Mouse (Mus musculus) embryonic stem cell, embryonic (primary cell): ENCODE results near the gene Zscan18.

Experiments used
- CTCF ChIA-PET, 4 experiments: fragments of 300-600 bp in 2 of 4; fragments of 350-600 bp in 2 of 4; sonication (Branson Sonifier 250); formaldehyde crosslinking; loops; one replicate each; lab custom pipeline; 2022; ENCODE audit warnings: inconsistent platforms in 2 of 4; lab: Charles Lee
- POLR2A ChIA-PET, 4 experiments: fragments of 300-600 bp in 2 of 4; fragments of 350-600 bp in 2 of 4; sonication (Branson Sonifier 250); formaldehyde crosslinking; loops; one replicate each; lab custom pipeline; 2022; ENCODE audit warnings: antibody characterized with exemption in 4 of 4, inconsistent platforms in 1 of 4; lab: Charles Lee

Gene Zscan18

GRCm38 (mm10) chr7:12802866-12803726 lies at the start of gene Zscan18:
Zscan18 (minus strand) TSS chr7:12803635.
- POLR2A ChIA-PET: interaction anchor here (0.6 to 3.4 kb wide), 29 partner anchors 9 to 265 kb away, joined by 3 to 20 read pairs (median 3); partner anchors contain the start of genes Zfp110 (in 3 of the 4), Rps5 (in 2 of the 4), Zfp329 (in 2 of the 4) and Rnf225 (in 1 of the 4)
- CTCF ChIA-PET: interaction anchor here in 1 of 4 experiments (1.0 to 1.5 kb wide), 2 partner anchors 12 to 119 kb away, joined by 4 to 6 read pairs; partner anchors contain the start of gene Rps5

- ChIA-PET CTCF (interaction anchor here in 1 of 4 experiments (1.1 kb wide), 1 partner anchor 34 kb away, joined by 6 read pairs; no protein-coding TSS in a partner anchor), POLR2A (interaction anchor here in 3 of 4 experiments (0.6 to 4.2 kb wide), 19 partner anchors 10 to 224 kb away, joined by 3 to 18 read pairs (median 5); partner anchors contain the start of genes Rps5 (in 3 of the 3), Zfp329 (in 2 of the 3), Zfp128 (in 1 of the 3) and Zfp446 (in 1 of the 3))
Observed at GRCm38 (mm10) chr7:12835779-12836178, 32.3 kb upstream of the Zscan18 start.

GRCm38 (mm10) chr7:12835193-12835671 lies 31.8 kb upstream of the Zscan18 start:
- ChIA-PET POLR2A (interaction anchor here in 3 of 4 experiments (0.6 to 4.2 kb wide), 55 partner anchors 9 to 549 kb away, joined by 3 to 20 read pairs (median 4); partner anchors contain the start of genes Rps5 (in 3 of the 3), Zfp329 (in 3 of the 3), Zfp446 (in 3 of the 3) and Zscan18 (in 3 of the 3)), CTCF (interaction anchor here in 2 of 4 experiments (0.6 to 1.2 kb wide), 2 partner anchors 31 to 46 kb away, joined by 3 read pairs; partner anchors contain the start of gene Zfp128 (in 1 of the 2))

GRCm38 (mm10) chr7:12834162-12835120 lies 31.0 kb upstream of the Zscan18 start, which contains the start of gene Zfp110:
Zfp110 (plus strand) TSS chr7:12834761.
- POLR2A ChIA-PET: interaction anchor here in 3 of 4 experiments (0.6 to 3.4 kb wide), 56 partner anchors 8 to 550 kb away, joined by 3 to 20 read pairs (median 4); partner anchors contain the start of genes Rps5 (in 3 of the 3), Zfp329 (in 3 of the 3), Zscan18 (in 3 of the 3) and Zfp128 (in 2 of the 3)

GRCm38 (mm10) chr7:12818521-12819295 lies 15.3 kb upstream of the Zscan18 start, which contains the start of gene Zfp329:
Zfp329 (minus strand) TSS chr7:12818858.
- POLR2A ChIA-PET: interaction anchor here in 3 of 4 experiments (0.7 to 3.8 kb wide), 11 partner anchors 14 to 231 kb away, joined by 3 to 20 read pairs (median 4); partner anchors contain the start of genes Zfp110 (in 3 of the 3) and Zscan18 (in 2 of the 3)

More at GRCm38 (mm10) chr7:12834162-12835120, 31.0 kb upstream of the Zscan18 start, which contains the start of gene Zfp110:
- CTCF ChIA-PET: interaction anchor here in 2 of 4 experiments (0.6 to 1.2 kb wide), 2 partner anchors 30 to 47 kb away, joined by 3 read pairs; partner anchors contain the start of gene Zfp128 (in 1 of the 2)

GRCm38 (mm10) chr7:12815566-12815965 lies 12.1 kb upstream of the Zscan18 start:
- ChIA-PET CTCF (interaction anchor here (0.6 to 1.1 kb wide), 4 partner anchors 10 to 461 kb away, joined by 3 to 6 read pairs (median 4); partner anchors contain the start of gene Zscan18 (in 1 of the 4)), POLR2A (interaction anchor here in 2 of 4 experiments (0.8 to 3.8 kb wide), 7 partner anchors 11 to 79 kb away, joined by 3 to 20 read pairs (median 4); partner anchors contain the start of genes Zfp110 (in 2 of the 2) and Zscan18 (in 2 of the 2))

More at GRCm38 (mm10) chr7:12818521-12819295, 15.3 kb upstream of the Zscan18 start, which contains the start of gene Zfp329:
- CTCF ChIA-PET: interaction anchor here in 1 of 4 experiments (0.8 kb wide), 1 partner anchor 91 kb away, joined by 3 read pairs; no protein-coding TSS in a partner anchor

GRCm38 (mm10) chr7:12803727-12804071 lies 264 bp upstream of the Zscan18 start:
- ChIA-PET CTCF (interaction anchor here in 1 of 4 experiments (1.0 to 1.5 kb wide), 2 partner anchors 11 to 118 kb away, joined by 4 to 6 read pairs; partner anchors contain the start of gene Rps5), POLR2A (interaction anchor here (0.6 to 3.4 kb wide), 28 partner anchors 10 to 265 kb away, joined by 3 to 20 read pairs (median 3); partner anchors contain the start of genes Zfp110 (in 3 of the 4), Rps5 (in 2 of the 4), Zfp329 (in 2 of the 4) and Rnf225 (in 1 of the 4))

GRCm38 (mm10) chr7:12799554-12799953 lies 3.9 kb downstream of the Zscan18 start:
- CTCF ChIA-PET: no interaction called here
- POLR2A ChIA-PET: interaction anchor here in 1 of 4 experiments (1.6 kb wide), 1 partner anchor 12 kb away, joined by 4 read pairs; no protein-coding TSS in a partner anchor

GRCm38 (mm10) chr7:12797971-12798370 lies 5.5 kb downstream of the Zscan18 start:
- ChIA-PET CTCF (interaction anchor here in 2 of 4 experiments (0.6 to 1.1 kb wide), 2 partner anchors 22 to 187 kb away, joined by 3 to 4 read pairs; no protein-coding TSS in a partner anchor), POLR2A (interaction anchor here in 1 of 4 experiments (1.0 kb wide), 1 partner anchor 37 kb away, joined by 3 read pairs; the partner anchor contains the start of gene Zfp110)

- CTCF ChIA-PET: interaction anchor here in 3 of 4 experiments (0.6 to 0.8 kb wide), 3 partner anchors 12 to 307 kb away, joined by 3 to 5 read pairs (median 3); no protein-coding TSS in a partner anchor
- POLR2A ChIA-PET: interaction anchor here in 1 of 4 experiments (0.6 to 0.8 kb wide), 2 partner anchors 9 to 10 kb away, joined by 3 to 6 read pairs; partner anchors contain the start of gene Zscan18
Observed at GRCm38 (mm10) chr7:12792624-12793023, 10.8 kb downstream of the Zscan18 start.

GRCm38 (mm10) chr7:12788025-12788424 lies 15.4 kb downstream of the Zscan18 start:
- POLR2A ChIA-PET: interaction anchor here in 1 of 4 experiments (0.7 kb wide), 1 partner anchor 48 kb away, joined by 5 read pairs; no protein-coding TSS in a partner anchor
- CTCF ChIA-PET: no interaction called here

- CTCF ChIA-PET: no interaction called here
- POLR2A ChIA-PET: no interaction called here
Observed at GRCm38 (mm10) chr7:12787333-12787732, 16.1 kb downstream of the Zscan18 start.

- POLR2A ChIA-PET: interaction anchor here in 3 of 4 experiments (0.7 to 1.7 kb wide), 8 partner anchors 14 to 301 kb away, joined by 3 to 6 read pairs (median 4); partner anchors contain the start of genes Rps5 (in 1 of the 3), Zfp110 (in 1 of the 3), Zfp128 (in 1 of the 3) and Zscan18 (in 1 of the 3)
Observed at GRCm38 (mm10) chr7:12780151-12780830, 23.1 kb downstream of the Zscan18 start.

GRCm38 (mm10) chr7:12779782-12780150 lies 23.7 kb downstream of the Zscan18 start:
- POLR2A ChIA-PET: interaction anchor here in 1 of 4 experiments (1.1 to 1.7 kb wide), 3 partner anchors 15 to 191 kb away, joined by 3 to 4 read pairs (median 4); partner anchors contain the start of gene Zfp128

More at GRCm38 (mm10) chr7:12780151-12780830, 23.1 kb downstream of the Zscan18 start:
- CTCF ChIA-PET: no interaction called here

More at GRCm38 (mm10) chr7:12779782-12780150, 23.7 kb downstream of the Zscan18 start:
- CTCF ChIA-PET: no interaction called here
